Mouse (Mus musculus): ENCODE measurements around the gene Snrpn.

- TF ChIP-seq CTCF (IDR thresholded peaks at IDR 0.05; ENCODE audit: insufficient read depth, low read length) (no peak), POLR2A (IDR thresholded peaks at IDR 0.05; ENCODE audit: borderline replicate concordance, extremely low read depth, low read depth, low read length) (no peak)
Measured at GRCm38 (mm10) chr7:60047481-60048201, 92.4 kb downstream of the Snrpn start.
